Mouse (Mus musculus) bone marrow, adult 2 months (tissue): Measurements from ENCODE around the gene Sap18.
"Not testable (repeated sequence)": the region's sequence is repeated elsewhere in the genome, so short reads cannot be mapped to it uniquely, and the experiment has no call there.

ENCODE experiments used
- CTCF ChIP-seq: fragments of 200-500 bp; IDR thresholded peaks from 2 replicates; pipeline ENCODE4 v1.5.1; 2011; ENCODE audit warnings: low read length, control low read depth; ENCODE audit not compliant: control insufficient read depth, insufficient read depth
- POLR2A ChIP-seq: fragments of 200-500 bp; IDR thresholded peaks from 2 replicates; pipeline ENCODE4 v1.6.1; 2011; ENCODE audit warnings: low read depth, mild to moderate bottlenecking, control low read depth, low read length, borderline replicate concordance; ENCODE audit not compliant: control insufficient read depth

GRCm38 (mm10) chr14:57751006-57751405, 47.0 kb upstream of the Sap18 start:
- TF ChIP-seq CTCF, POLR2A: not testable (repeated sequence)
